Mouse (Mus musculus) cerebellum, adult (tissue): Measurements from ENCODE around the gene Gulp1.

Experiments used
- ATAC-seq: cut with Nextera tagmentation; 2 replicates; pipeline ENCODE4 v1.9.2; 2017; ENCODE audit warnings: mild to moderate bottlenecking, moderate library complexity, mixed read lengths; ENCODE audit not compliant: insufficient number of reproducible peaks, low FRiP score, low TSS enrichment

Gene Gulp1

DNA sequence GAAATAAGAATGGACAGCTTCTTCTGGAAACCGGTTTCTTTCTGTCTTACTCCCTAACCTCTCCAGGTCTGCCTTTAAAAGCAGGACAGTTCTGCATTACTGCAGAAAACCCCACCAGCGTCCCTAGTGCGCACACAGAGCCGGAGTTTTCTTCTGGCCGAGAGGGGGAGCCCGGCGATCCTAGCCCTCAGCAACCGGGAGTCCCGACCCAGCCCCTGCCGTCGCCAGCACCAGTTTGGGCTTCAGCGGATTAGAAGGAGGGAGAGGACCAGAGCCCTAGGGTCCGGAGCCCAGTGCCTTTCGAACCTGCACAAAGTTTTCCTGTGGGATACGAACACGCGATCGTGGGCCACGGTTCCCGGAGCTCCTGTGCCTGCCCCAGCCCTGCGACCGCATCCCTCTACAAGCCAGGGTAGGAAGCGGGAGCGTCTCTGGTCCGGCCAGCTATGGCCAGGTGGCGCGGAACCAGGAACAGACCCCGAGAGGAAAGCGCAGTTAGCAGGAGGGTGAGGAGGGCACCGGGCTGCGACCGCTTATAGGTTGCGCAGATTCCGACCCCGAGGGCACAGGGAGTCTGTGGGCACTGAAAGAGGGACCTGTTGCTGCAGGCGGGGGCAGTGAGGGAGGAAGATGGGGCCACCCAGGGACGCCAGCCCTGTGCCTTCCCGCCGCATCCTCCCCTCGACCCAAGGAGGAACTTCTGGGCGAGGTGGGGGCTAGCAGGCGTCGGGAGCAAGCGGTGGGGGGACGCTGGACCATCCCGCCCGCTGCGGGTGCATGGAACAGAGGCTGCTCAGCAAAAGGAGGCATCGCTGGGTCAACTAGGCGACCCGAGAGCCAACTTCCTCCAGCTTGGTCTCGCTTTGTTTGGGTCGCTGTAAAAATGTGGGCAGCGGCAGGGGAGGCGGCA lies at the start of gene Gulp1:
TSS of gene Gulp1 (plus strand) at position 51 of the 910 bp plus-strand sequence.
- ATAC-seq: peak; percentile 67

DNA sequence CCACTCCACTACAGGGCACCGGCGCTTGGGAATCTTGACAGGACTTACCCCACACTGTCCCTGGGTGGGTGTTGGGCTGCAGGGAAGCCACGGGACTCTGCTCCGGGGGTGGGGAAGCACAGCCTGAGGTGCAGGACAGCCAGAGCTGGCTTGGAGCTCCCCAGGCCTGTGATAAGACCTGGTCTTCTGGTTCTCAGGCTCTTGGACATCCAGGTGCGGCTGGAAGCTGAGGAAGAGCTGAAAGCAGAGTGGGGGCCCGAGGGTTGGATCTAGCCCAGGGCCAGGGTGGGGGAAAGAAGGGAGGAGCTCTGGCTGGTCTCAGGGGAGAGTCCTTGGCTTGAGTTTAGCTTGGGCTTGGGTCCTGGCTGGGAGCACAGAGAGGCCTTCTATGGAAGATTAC lies 1.1 kb upstream of the Gulp1 start:
- no peak for ATAC-seq

DNA sequence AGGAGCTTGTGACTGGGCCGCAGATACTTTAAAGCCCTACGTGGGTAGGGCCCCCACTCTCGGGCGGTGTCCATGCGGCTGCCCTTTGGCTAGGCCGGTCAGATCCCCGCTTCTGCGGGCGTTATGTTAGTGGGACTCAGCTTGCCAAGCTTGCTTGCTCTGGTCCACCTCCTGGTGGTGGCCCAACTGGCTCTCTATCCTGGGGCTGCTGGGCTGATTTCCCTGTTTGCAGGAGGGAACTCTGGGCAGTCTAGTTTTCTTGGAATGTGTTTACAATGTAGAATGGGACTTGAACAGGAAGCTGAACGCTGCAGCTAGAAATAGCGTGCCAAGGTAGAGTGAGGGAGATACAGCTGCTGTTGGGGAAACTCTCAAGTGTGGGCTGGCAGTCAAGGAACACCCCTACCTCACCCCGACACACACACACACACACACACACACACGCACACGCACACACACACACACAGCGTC lies 1.1 kb downstream of the Gulp1 start:
- peak; percentile 74; the same call in 1 of the 2 replicates for ATAC-seq

DNA sequence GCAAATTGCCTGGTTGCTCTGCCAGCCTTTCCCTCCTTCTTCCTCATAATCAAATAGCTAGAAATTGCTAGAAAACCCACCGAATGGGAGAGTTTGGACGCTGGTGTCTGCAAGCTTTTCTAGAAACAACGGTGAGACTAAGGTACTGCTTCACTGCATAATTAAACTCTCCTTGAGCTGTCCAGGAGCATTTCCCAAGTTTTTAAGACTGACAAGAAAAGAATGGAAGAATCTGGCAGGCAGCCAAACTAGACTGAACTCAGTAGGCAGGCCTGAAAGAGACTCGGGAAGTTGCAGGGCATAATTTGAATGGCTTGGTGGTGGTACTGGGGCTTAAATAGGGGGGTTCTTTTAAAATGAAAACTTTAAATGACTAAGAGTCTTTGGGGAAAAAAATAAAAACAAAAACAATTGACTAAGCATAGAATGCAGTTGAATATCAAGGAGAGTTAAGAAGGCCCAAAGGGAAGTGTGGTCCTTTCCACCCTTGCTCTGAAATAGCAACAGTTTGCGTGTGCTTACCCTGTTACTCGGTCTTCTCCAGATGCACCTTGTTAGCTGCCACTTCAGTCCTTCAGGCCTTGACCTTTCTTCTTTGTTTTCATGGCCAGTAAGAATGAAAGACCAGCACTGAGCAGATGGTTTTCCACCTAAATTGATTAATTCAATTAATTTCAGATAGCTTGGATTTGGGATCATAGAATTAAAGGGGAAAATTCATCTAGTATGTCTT lies 2.0 kb downstream of the Gulp1 start:
- ATAC-seq: no peak

DNA sequence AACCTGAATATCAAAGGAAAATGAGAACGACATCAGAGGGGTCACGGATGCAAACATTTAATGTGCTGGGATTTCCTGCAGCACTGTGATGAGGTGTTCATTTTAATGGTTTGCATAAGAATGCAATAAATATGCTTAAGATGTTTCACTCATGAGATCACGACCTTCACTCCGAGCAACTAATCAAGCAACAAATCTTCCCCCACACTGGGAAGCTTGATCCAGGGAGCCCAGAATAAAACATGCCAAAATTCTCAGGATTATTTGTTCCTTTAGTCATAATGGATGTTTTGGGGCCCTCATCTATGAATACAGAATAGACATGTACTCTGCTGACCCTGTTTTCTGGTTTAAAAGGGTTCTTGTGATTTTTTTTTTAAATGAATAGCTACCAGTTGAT lies 16.1 kb downstream of the Gulp1 start:
- ATAC-seq: no peak

DNA sequence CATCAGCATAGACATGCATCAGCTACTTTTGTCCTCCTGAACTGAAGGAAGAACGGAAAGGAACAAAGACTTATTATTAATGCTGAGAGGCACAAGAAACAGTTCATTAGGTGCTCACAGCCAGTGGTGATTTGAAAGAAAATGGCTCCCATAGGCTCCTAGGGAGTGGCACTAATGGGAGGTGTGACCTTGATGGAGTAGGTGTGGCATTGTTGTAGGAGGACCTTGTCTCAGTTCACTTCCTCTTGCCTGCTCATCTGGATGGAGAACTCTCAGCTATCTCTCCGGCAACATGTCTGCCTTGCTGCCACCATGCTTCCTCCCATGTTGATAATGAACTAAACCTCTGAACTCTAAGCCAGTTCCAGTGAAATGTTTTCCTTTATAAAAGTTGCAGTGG lies 17.0 kb downstream of the Gulp1 start:
- ATAC-seq: no peak

DNA sequence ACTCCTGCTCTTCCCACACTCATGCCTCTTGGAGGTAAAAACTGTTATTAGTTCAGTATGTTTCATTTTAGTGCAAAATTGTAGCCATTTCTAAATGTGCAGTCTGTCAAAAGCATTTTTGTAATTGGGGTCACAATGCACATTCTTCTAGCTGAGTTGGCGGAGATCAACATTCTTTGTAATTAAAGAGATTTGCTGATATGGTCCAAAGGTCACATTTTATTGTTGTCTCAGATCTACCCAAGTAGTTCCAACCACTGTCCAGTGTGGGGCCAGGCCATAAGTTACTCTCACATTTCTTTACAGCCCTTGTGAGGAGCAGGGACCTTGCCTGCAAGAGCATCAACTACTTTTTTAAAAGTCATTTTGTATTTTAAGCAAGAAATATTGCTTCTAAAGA lies 24.7 kb downstream of the Gulp1 start:
- ATAC-seq: no peak

DNA sequence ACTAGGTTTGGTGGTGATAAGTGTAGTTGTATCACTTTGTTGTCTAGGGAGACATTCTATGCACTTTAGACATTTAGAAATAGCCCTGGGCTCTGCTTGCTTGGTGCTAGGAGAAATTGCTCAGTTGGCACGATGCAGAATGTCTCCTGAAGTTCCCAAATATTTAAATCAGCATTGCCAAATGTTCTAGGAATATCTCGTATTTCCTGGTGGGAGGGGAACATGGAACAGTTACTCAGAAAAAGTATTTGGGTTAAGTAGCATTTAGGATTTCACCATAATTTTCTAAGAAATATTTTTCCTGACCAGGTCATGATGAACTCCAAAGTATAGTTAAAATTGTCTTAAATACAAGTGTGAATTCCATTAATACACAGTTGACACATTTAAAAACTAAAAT lies 25.3 kb downstream of the Gulp1 start:
- no peak for ATAC-seq

DNA sequence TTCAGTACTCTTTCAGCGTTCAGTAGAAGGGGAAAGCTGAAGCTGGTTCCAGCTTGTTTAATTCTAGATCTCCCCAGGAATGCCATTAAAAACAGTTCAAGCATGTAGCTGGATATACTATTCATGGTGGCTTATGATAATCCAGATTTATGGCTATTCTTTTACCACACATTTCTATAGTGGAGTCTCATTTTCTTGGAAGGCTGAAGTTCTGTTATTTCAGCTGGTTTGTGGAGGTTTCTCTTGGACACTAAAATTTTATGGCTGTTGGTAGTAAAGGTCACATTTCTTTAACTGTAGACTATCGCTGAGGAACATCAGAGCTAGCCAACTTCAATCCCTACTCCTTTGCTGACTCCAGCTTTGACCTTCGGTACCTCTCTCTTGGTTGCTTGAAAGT lies 29.1 kb downstream of the Gulp1 start:
- ATAC-seq: no peak

DNA sequence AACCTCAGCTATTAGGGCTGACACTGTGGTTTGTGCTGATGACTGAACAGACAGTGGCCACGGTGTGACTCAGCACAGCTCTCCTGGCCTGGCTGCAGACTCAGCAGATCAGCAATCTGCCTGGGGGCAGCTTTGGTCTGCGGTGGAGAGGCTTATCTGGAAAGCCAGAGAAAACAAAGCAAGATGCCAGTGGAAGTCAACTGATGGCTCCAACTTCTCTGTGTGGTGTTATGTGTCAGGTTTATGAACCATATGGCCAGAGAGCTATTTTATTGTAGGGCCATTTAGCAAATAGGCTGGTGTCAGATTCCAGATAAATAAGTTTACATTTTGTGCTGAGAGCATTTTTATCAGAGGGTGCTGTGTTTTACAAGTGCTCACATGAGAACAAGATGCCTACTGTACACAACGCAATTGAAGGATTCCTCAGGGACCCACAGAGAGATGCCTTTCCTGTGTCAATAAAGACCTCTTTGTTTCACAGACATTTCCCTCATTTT lies 33.6 kb downstream of the Gulp1 start:
- no peak; the same call in 1 of the 2 replicates for ATAC-seq

DNA sequence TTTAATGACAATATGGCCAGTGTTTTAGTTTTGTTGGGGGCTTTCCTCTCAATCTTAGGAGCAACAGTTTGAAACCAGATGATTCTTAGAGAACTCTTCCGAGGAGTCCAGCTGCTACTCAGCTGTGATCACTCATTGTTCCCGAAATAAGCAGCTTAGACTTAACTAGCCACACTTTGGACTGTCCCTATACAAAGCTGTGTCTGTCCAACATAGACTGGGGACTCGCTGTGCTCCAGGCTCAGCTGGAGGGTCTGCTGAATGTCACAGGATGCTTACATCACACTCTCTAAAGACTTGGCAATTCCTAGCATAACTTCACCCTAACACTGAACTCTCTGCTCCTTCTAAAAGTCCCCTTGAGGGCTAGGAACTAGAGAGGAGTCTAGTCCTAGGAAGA lies 40.4 kb downstream of the Gulp1 start:
- ATAC-seq: no peak

DNA sequence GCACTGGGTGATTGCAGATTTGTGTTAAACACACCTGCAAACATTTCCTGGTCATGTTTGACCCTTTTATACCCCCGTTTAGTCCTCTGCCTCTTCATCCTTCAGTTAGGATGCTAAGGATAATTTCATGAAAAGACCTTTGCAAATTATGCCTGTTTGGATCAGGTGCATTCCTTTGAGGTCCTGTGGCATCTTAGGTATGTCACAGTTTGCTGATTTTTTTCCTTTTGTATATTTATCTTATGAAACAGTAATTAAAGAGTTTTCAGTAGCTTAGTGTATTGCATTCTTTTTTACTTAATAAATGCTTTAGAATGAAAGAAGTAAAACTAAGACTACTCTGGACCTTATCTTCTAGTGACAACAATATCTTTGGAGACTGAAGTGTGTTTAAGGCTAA lies 41.8 kb downstream of the Gulp1 start:
- no peak for ATAC-seq

DNA sequence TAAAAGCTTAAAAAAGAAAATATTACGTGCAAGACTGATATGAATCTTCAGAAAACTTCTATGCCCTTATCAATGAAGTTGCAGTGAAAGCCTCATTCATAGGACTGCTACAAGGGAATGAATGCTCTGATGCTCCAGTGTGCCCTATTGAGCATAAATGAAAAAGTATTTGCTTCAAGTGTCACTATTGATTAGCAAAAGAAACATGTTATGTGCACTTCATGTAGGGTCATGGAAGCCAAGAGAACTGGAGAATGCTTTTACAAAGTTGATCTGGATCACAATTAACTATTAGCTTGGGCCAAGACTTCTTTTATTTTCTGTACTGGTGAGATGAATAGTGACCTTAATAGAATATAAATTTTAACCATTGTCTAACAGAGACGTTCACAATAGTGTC lies 47.0 kb downstream of the Gulp1 start:
- no peak for ATAC-seq

DNA sequence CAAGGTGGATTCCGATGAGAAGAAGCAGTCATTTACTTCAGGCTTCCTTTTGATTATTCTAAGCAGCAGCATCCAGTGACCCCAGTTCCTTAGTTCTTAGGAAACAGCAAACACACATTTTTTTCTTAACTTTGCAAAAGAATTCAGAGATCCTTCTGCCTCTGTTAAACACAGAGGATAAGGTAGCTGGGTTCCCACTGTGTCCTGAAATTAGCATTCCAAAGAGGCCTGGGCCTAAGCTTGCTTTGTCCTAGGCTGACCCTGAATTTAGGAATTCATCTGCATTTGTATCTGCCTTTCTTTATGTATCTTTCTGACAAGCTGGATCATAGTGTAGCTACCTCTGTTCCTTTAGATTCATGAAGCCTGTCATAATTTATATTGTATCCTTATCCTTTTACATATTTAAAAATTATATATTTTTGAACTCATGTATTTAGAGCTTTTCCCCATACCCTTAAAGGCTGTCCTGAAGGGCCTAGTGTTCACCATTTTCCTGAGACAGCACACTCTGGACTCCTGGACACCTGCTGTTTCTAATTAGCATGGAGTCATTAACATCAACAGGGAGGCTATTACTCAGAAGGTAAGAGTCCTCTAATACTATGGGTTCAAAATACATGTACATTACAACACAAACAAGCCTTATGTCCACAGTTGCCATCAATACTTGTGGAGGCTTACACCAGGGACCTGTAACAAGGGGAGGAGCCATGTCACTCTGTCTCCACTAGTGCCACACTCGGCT lies 62.2 kb downstream of the Gulp1 start:
- ATAC-seq: no peak

DNA sequence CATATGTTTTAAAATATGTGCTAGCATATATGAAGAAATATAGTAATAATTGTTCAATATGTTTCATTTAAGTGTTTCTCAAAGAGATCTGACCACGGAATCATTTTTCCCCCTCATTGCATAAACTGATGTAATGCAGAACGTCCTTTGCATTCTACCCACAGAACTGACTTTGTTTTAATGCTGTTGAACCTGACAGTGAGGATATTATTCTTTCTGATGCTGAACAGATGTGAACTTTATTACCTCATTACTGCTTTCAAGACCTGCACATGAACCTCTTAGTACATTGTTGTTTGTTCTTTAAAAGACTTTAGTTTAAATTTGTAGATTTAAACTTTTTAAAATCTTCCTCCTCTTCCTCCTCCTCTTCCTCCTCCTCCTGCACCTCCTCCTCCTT lies 67.4 kb downstream of the Gulp1 start:
- ATAC-seq: no peak

DNA sequence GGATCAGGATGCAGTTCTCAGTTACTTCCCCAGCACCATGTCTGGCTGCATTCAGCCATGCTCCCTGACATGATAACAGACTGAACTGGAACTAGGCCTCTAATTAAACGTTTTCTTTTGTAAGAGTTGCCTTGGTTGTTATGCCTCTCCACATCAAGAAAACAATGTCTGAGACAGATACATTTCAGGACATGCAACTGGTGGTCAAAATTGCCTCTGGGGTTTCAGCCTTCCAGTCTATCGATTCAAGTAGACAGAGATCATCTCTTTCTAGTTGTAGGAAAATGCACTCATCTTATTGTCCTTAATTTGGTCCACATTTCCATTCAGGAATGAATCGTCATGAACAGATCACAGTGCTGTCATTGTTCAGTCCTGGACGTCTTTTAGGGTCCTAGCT lies 83.2 kb downstream of the Gulp1 start:
- ATAC-seq: no peak

DNA sequence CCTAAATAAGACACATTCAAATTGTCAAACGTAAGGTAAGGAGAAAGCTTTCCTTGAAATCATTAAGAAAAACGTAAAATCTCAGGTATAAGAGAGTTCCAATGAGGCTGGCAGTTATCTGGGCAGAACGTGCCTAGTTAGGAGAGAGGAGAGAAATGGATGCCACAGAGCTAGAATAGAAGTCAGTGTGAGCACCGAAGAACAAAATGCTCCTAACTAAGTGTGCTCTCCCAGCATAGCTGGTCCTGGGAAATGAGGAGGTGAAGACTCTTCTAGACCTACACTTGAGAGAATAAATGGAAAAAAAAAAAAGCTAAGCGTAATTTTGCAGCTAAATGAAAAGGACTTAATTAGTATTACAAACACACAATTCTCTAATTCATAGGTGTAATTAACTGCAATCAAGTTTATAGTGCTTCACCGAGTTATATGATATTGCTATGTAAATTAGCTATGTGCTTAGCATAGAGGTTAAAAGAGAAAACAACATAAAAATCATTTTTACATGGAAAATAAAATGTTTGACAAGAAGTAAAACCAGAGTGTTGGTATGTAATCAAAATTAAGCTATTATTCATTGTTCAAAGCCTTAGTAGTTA lies 94.5 kb downstream of the Gulp1 start:
- ATAC-seq: no peak

DNA sequence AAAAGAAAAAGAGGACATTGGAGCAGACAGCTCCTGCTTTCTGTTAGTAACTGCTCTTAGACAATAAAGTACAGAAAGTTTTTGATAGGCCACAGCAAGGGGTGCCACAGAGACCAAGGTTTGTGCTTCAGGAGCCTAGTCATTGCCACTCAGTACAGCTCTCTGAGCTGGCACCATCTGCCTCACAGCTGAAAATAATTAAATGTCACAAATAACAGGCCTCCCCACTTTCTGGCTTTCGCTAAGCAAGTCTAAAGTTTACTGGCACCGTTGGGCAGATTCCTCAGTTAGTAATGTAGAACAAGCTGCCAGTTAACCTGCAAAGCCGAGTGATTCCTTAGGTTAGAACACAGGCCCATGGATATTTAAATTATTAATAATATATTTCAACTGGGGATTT lies 127.7 kb downstream of the Gulp1 start:
- ATAC-seq: no peak

DNA sequence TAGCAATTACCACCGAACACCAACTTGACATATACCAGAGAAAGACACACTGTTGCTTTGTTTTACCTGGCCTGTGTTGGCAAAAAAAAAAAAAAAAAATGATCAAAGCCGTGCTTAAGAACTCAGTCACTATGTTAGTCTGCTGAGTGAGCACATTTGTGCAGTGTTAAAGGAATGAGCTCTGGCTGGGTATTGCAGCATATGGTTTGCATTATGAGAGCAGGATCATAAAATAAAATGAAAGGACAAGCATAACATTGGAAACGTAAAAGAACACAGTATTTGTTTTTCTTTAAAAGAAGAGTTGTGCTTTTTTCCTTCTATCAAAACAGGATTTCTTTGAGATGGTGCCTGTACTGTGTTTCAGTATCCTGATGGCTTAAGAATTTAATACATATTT lies 128.1 kb downstream of the Gulp1 start:
- ATAC-seq: no peak

DNA sequence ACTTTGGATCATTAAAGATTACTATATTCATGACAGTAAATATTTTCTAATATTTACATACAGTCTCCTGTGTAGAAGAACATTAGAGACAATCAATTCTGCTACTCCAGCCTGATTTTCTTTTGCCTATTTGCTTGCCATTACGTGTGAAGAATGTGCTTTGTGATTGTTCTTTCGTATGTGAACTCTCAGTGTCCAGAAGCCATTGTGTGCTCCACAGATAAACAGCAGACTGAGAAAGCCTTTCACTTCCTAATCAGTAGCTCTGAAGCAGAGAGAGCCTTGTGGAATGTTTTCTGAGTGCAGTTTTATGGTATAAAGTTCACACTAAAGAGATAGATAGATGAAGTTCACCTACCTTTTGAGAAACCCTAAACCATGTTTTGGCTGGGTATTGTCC lies 131.2 kb downstream of the Gulp1 start:
- ATAC-seq: no peak
